Mouse (Mus musculus): ENCODE data around the gene Ap3s2.

Gene Ap3s2

GRCm38 (mm10) chr7:79920344-79920983, at the start of gene Ap3s2:
Gene Ap3s2 (minus strand): TSS chr7:79920649.
- peak; percentile 86 for DNase-seq (ENCODE audit: low spot score)

GRCm38 (mm10) chr7:79968326-79968725, 47.9 kb upstream of the Ap3s2 start:
- no peak for DNase-seq (ENCODE audit: low spot score)

- no peak for DNase-seq (ENCODE audit: low spot score)
Measured at GRCm38 (mm10) chr7:79961600-79961999, 41.2 kb upstream of the Ap3s2 start.

- DNase-seq (ENCODE audit: low spot score) = no peak
Measured at GRCm38 (mm10) chr7:79956131-79956530, 35.7 kb upstream of the Ap3s2 start.

- DNase-seq (ENCODE audit: low spot score) = no peak
Measured at GRCm38 (mm10) chr7:79954890-79955289, 34.4 kb upstream of the Ap3s2 start.

- DNase-seq (ENCODE audit: low spot score) = no peak
Measured at GRCm38 (mm10) chr7:79951038-79951437, 30.6 kb upstream of the Ap3s2 start.

- no peak for DNase-seq (ENCODE audit: low spot score)
Measured at GRCm38 (mm10) chr7:79950236-79950635, 29.8 kb upstream of the Ap3s2 start.

- no peak for DNase-seq (ENCODE audit: low spot score)
Measured at GRCm38 (mm10) chr7:79935511-79936205, 15.2 kb upstream of the Ap3s2 start.

GRCm38 (mm10) chr7:79934862-79935510, 14.5 kb upstream of the Ap3s2 start, which contains the start of gene Arpin:
Gene Arpin (minus strand): TSS chr7:79935359.
- no peak for DNase-seq (ENCODE audit: low spot score)

- DNase-seq (ENCODE audit: low spot score) = no peak
Measured at GRCm38 (mm10) chr7:79934461-79934860, 14.0 kb upstream of the Ap3s2 start.

GRCm38 (mm10) chr7:79928516-79929052, 8.1 kb upstream of the Ap3s2 start:
- DNase-seq (ENCODE audit: low spot score) = no peak

- DNase-seq (ENCODE audit: low spot score) = no peak
Measured at GRCm38 (mm10) chr7:79914556-79914955, 5.9 kb downstream of the Ap3s2 start.

- no peak for DNase-seq (ENCODE audit: low spot score)
Measured at GRCm38 (mm10) chr7:79907356-79907755, 13.1 kb downstream of the Ap3s2 start.

- no peak for DNase-seq (ENCODE audit: low spot score)
Measured at GRCm38 (mm10) chr7:79906914-79907313, 13.5 kb downstream of the Ap3s2 start.

GRCm38 (mm10) chr7:79905193-79905592, 15.3 kb downstream of the Ap3s2 start:
- DNase-seq (ENCODE audit: low spot score) = no peak

GRCm38 (mm10) chr7:79903160-79903792, 17.2 kb downstream of the Ap3s2 start:
- no peak for DNase-seq (ENCODE audit: low spot score)

- no peak for DNase-seq (ENCODE audit: low spot score)
Measured at GRCm38 (mm10) chr7:79900753-79901152, 19.7 kb downstream of the Ap3s2 start.

GRCm38 (mm10) chr7:79895225-79895624, 25.2 kb downstream of the Ap3s2 start:
- DNase-seq (ENCODE audit: low spot score) = no peak

- DNase-seq (ENCODE audit: low spot score) = no peak
Measured at GRCm38 (mm10) chr7:79894790-79895189, 25.7 kb downstream of the Ap3s2 start.

GRCm38 (mm10) chr7:79892576-79893428, 27.6 kb downstream of the Ap3s2 start:
- no peak for DNase-seq (ENCODE audit: low spot score)

- no peak for DNase-seq (ENCODE audit: low spot score)
Measured at GRCm38 (mm10) chr7:79890436-79891221, 29.8 kb downstream of the Ap3s2 start.

All from T-cell, adult 2 months (primary cell).